ENCODE assay signal across 32 mouse cellular contexts in the genomic region with DNA sequence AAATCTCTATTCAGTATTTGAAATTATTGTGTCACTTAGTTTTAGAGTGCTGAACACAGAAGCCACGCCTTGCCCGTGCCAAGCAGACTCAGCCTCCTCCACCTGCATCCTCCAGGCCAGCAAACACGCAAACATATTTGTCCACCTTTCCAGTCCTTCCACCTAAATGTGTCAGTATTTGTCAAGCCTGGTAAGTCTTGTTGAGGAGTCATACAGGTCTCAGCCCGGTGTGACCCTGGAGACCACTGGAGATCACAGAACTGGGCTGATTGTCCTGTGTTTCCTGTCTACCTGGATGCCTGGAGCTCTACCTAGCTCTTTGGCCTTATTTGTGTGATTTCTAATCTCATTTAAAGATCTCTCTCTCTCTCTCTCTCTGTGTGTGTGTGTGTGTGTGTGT.
"Had no signal": no experiment of that assay in that cellular context is flagged by ENCODE, and none has a peak within 500 bp of the region (broad histone marks: within the 10 kb centered on the region; RNA-seq: fewer than 3 reads in every experiment).

No protein-coding gene starts in this region.

- H3K9me3 ChIP-seq: limb, embryonic 10.5 days; limb, embryonic 12.5 days; limb, embryonic 13.5 days; limb, embryonic 15.5 days; liver, embryonic 12.5 days; liver, embryonic 13.5 days; liver, embryonic 15.5 days; lung, embryonic 15.5 days; megakaryocyte, embryonic 14.5 days; midbrain, embryonic 10.5 days; midbrain, embryonic 12.5 days; midbrain, embryonic 13.5 days; midbrain, embryonic 15.5 days had no signal

- H3K27ac ChIP-seq: left cerebral cortex, adult 2 months; limb, embryonic 10.5 days; limb, embryonic 12.5 days; limb, embryonic 13.5 days; limb, embryonic 15.5 days; liver, embryonic 12.5 days; liver, embryonic 13.5 days; liver, embryonic 14.5 days; liver, embryonic 15.5 days; lung, embryonic 15.5 days; macrophage; midbrain, embryonic 10.5 days; midbrain, embryonic 12.5 days; midbrain, embryonic 13.5 days; midbrain, embryonic 15.5 days had no signal

- H3K9ac ChIP-seq: limb, embryonic 12.5 days; limb, embryonic 13.5 days; limb, embryonic 15.5 days; liver, embryonic 12.5 days; liver, embryonic 13.5 days; liver, embryonic 14.5 days; liver, embryonic 15.5 days; liver, postnatal 0 days; lung, embryonic 14.5 days; lung, embryonic 15.5 days; midbrain, embryonic 12.5 days; midbrain, embryonic 13.5 days; midbrain, embryonic 15.5 days had no signal

- DNase-seq: left cerebral cortex, postnatal 4 days; liver; liver, embryonic 13.5 days; liver, postnatal 0 days; lung, adult 18-20 months; lung, adult 2 months; lung, embryonic 14.5 days; lung, postnatal 10 days; lung, postnatal 14 days; lung, postnatal 36 days; lung, postnatal 4 days; midbrain, embryonic 14.5 days had no signal

- ATAC-seq: liver, embryonic 12.5 days; liver, postnatal 0 days; lung, postnatal 0 days; midbrain, embryonic 13.5 days; midbrain, embryonic 15.5 days; midbrain, embryonic 16.5 days had no signal

- H3K4me3 ChIP-seq: left cerebral cortex, adult 2 months; limb, embryonic 10.5 days; limb, embryonic 12.5 days; limb, embryonic 13.5 days; limb, embryonic 15.5 days; liver, embryonic 12.5 days; liver, embryonic 13.5 days; liver, embryonic 15.5 days; lung, embryonic 15.5 days; megakaryocyte, embryonic 14.5 days; midbrain, embryonic 10.5 days; midbrain, embryonic 12.5 days; midbrain, embryonic 13.5 days; midbrain, embryonic 15.5 days; myocyte had no signal

- H3K4me2 ChIP-seq: limb, embryonic 12.5 days; limb, embryonic 13.5 days; limb, embryonic 15.5 days; liver, embryonic 11.5 days; liver, embryonic 12.5 days; liver, embryonic 13.5 days; liver, embryonic 15.5 days; lung, embryonic 14.5 days; lung, embryonic 15.5 days; midbrain, embryonic 11.5 days; midbrain, embryonic 12.5 days; midbrain, embryonic 13.5 days; midbrain, embryonic 15.5 days had no signal

- H3K36me3 ChIP-seq: liver, embryonic 13.5 days; liver, embryonic 15.5 days had no signal

- H3K27me3 ChIP-seq: limb, embryonic 12.5 days; limb, embryonic 13.5 days; limb, embryonic 15.5 days; liver, embryonic 12.5 days; liver, embryonic 13.5 days; liver, embryonic 15.5 days; lung, embryonic 15.5 days; midbrain, embryonic 12.5 days; midbrain, embryonic 13.5 days; midbrain, embryonic 15.5 days had no signal

- H3K4me1 ChIP-seq: limb, embryonic 10.5 days; limb, embryonic 12.5 days; limb, embryonic 13.5 days; limb, embryonic 15.5 days; liver, embryonic 13.5 days; liver, embryonic 15.5 days; lung, embryonic 15.5 days; megakaryocyte, embryonic 14.5 days; midbrain, embryonic 10.5 days; midbrain, embryonic 15.5 days had no signal
